Mouse (Mus musculus) hindbrain, embryonic 14.5 days (tissue): ENCODE data around the gene Ankrd28. TPM values are rescaled to one million over a fixed set of nuclear protein-coding genes. Genes with fewer than 3 reads are reported as not detected.

Source experiments
- ATAC-seq: fragments of 200-750 bp; cut with Nextera tagmentation; 2 replicates; pipeline ENCODE4 v1.8.0; 2017; ENCODE audit warnings: moderate number of reproducible peaks, mild to moderate bottlenecking, moderate TSS enrichment, moderate library complexity; ENCODE audit not compliant: low FRiP score
- DNase-seq: peaks from one replicate; pipeline ENCODE4 v3.0.0-alpha.2; 2015; ENCODE audit warnings: low spot score
- H3K27ac ChIP-seq: fragments of 300-500 bp; sonication (generic); 2 replicates; pipeline ENCODE4 v1.5.1; 2014; ENCODE audit warnings: mild to moderate bottlenecking, moderate library complexity
- H3K27me3 ChIP-seq: fragments of 300-500 bp; sonication (generic); 2 replicates; pipeline ENCODE4 v1.6.1; 2014; ENCODE audit warnings: mild to moderate bottlenecking, low read length, mixed read lengths; ENCODE audit not compliant: control insufficient read depth, insufficient read depth
- H3K36me3 ChIP-seq: fragments of 300-500 bp; sonication (generic); replicated peaks from 2 replicates; pipeline ENCODE4 v1.6.1; 2014; ENCODE audit not compliant: control insufficient read depth, insufficient read depth
- H3K4me1 ChIP-seq: fragments of 300-500 bp; sonication (generic); replicated peaks from 2 replicates; pipeline ENCODE4 v1.6.1; 2014; ENCODE audit warnings: antibody characterized with exemption, low read length, mixed read lengths; ENCODE audit not compliant: control insufficient read depth, insufficient read depth
- H3K4me2 ChIP-seq: fragments of 300-500 bp; sonication (generic); replicated peaks from 2 replicates; pipeline ENCODE4 v1.6.1; 2014; ENCODE audit warnings: mild to moderate bottlenecking, moderate library complexity
- H3K4me3 ChIP-seq: fragments of 300-500 bp; sonication (generic); replicated peaks from 2 replicates; pipeline ENCODE4 v1.5.1; 2014; ENCODE audit warnings: mild to moderate bottlenecking, low read length
- H3K9ac ChIP-seq: fragments of 300-500 bp; sonication (generic); 2 replicates; pipeline ENCODE4 v1.6.1; 2014
- H3K9me3 ChIP-seq: fragments of 300-500 bp; sonication (generic); 2 replicates; pipeline ENCODE4 v1.6.1; 2016; ENCODE audit warnings: low read length; ENCODE audit not compliant: control insufficient read depth
- WGBS: fragments of 180-500 bp; shearing (Covaris S2); extraction: QIAGEN DNeasy Blood & Tissue Kit; methylation state at CpG from one replicate; pipeline ENCODE4 v1.1.7; 2014; 5-methylcytosine and 5-hydroxymethylcytosine counted together
- polyA plus RNA-seq: library from polyadenylated mRNA; unstranded; fragments of >200 nt; fragmentation: Nextera tagmentation; extraction: Ambion mirVana; gene quantifications from 2 replicates; pipeline ENCODE4 v1.2.1, GENCODE M21; 2014

Ankrd28 gene
- polyA plus RNA-seq, 1 experiment from 2014 or later = 15.3 TPM

DNA sequence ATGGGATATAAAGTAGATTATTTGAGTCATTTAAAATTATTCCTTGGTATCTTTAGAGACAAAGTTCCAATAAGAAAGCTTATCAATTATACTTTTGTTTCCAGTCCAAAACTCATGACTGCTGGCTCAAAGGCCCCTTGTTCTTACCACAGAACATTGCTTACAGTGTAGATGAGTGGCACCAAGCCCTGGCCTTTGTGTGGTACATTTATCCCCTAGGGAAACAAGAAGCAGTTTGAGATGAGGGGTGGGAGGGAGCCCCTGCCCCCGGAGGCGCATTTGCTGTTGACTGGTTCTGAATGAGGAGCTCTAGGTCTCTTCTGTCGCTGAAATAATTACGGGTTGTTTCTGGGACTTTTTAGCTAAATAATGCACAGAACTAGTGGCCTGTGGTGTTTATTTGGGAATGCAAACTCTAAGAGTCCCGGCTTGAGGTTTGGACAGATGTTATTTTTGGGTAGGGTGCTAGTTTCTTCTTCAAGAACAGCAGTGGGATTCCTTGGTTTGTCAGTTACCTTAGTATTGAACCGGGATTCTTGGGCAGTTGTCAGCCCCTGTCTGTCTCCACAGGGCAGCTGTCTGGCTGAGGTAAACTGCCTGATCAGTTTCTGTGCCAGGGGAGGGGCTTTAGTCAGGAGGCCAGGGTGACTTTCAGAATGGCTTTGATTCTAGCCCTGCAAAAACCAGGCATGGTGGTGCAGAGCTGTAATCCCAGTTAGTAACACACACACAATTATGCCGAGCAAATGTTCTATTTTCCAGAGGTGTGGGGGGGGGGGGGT is 169.9 kb downstream of the Ankrd28 start:
- peaks cover 52% of the 10 kb centered on the region for H3K4me1 ChIP-seq
- DNase-seq = no peak
- 37% methylated on average over 7 of the region's 7 CpGs for WGBS
- H3K9ac ChIP-seq = peak overlapping the region; percentile 59; the same call in 1 of the 2 replicates
- H3K4me3 ChIP-seq = no peak overlapping the region
- no peak for ATAC-seq
- no peaks in the 10 kb centered on the region for H3K27me3 ChIP-seq
- H3K27ac ChIP-seq = peak overlapping the region; percentile 96
- H3K9me3 ChIP-seq = no peaks in the 10 kb centered on the region
- peak overlapping the region; percentile 64 for H3K4me2 ChIP-seq
- H3K36me3 ChIP-seq = no peaks in the 10 kb centered on the region

DNA sequence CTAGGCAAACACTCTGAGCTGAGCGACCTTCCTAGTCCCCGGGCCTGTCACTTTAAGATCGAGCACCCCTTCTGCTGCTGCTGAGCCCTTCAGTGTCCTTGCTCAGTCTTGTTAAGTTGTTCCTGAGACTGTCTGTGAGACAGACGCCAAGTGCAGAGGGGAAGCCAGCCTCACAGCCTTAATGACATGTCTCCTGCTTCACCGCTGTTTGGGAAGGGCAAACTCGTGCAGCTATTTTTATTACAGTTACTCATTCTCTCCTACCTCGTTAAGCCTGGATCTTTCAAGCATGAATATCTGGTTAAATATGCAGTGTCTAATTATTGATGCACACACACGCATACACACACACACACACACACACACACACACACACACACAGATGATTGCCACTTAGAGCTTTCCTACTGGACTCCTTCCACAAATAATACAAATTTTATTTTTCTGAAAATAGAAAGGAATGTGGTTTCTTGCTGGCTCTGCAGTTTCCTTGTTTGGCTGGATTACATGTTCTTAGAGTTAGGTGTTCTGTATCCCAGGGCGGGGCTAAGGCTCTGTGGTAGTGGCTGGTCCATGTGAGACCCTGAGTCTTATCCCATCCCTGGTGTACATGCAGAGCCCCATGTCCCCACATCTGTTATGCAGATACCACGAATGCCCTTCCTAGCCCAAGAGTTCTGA is 170.8 kb downstream of the Ankrd28 start:
- no peaks in the 10 kb centered on the region for H3K36me3 ChIP-seq
- no peak overlapping the region for H3K4me3 ChIP-seq
- WGBS = 53% methylated on average over 10 of the region's 10 CpGs
- no peak overlapping the region for H3K9ac ChIP-seq
- DNase-seq = no peak
- no peaks in the 10 kb centered on the region for H3K27me3 ChIP-seq
- H3K4me1 ChIP-seq = peaks cover 47% of the 10 kb centered on the region
- H3K27ac ChIP-seq = peak overlapping the region; percentile 96
- no peak overlapping the region for H3K4me2 ChIP-seq
- H3K9me3 ChIP-seq = no peaks in the 10 kb centered on the region
- no peak for ATAC-seq

GRCm38 (mm10) chr14:31658126-31658680 is 172.2 kb downstream of the Ankrd28 start:
- Histone ChIP-seq H3K9me3 (no peaks in the 10 kb centered on the region), H3K9ac (no peak overlapping the region), H3K4me2 (no peak overlapping the region), H3K36me3 (no peaks in the 10 kb centered on the region), H3K27me3 (no peaks in the 10 kb centered on the region), H3K27ac (no peak overlapping the region), H3K4me1 (peaks cover 34% of the 10 kb centered on the region), H3K4me3 (no peak overlapping the region)
- DNase-seq = no peak
- no peak for ATAC-seq
- 88% methylated on average over 8 of the region's 8 CpGs for WGBS

DNA sequence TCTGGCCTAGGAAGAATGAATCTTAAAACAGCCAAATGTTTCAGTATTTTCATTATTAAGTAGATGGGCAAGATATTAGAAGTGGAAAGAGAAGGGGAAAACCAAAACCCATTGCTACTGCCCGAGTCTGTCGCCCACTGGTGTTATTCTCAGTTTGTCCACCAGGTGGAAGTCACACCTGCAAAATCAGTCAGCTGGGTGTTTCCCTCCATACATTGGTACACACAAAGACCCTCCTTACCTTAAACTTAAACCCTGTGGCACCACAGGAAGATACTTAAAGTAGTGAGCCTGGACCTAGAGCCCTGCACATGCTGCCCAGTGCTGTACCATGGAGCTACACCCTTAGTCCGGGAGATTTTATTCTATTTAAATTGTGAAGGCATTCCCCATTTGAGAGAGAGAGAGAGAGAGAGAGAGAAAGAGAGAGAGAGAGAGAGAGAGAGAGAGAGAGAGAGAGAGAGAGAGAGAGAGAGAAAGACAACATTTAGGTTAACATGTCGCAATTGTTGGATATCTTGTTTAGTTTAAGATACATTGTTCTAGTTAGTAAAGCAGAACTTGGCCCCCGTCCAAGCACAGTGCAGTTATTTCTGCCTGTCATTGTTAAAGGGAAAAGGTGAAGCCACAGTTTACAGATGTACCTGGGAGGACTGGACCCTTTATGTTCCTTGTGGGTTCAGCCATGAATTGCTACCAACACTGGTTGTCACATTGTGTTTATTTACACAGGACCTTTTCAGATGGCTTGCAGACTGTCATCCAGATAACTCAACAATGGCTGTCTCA is 173.4 kb downstream of the Ankrd28 start:
- Histone ChIP-seq H3K9ac (no peak overlapping the region), H3K4me3 (no peak overlapping the region), H3K27me3 (no peaks in the 10 kb centered on the region), H3K9me3 (no peaks in the 10 kb centered on the region), H3K4me2 (no peak overlapping the region), H3K27ac (no peak overlapping the region), H3K36me3 (no peaks in the 10 kb centered on the region), H3K4me1 (peaks cover 23% of the 10 kb centered on the region)
- 40% methylated on average over 5 of the region's 5 CpGs for WGBS
- no peak for ATAC-seq
- peak; percentile 86 for DNase-seq

GRCm38 (mm10) chr14:31656386-31656785 is 174.1 kb downstream of the Ankrd28 start:
- H3K27me3 ChIP-seq = no peaks in the 10 kb centered on the region
- no peak overlapping the region for H3K9ac ChIP-seq
- no peaks in the 10 kb centered on the region for H3K36me3 ChIP-seq
- H3K4me1 ChIP-seq = peaks cover 21% of the 10 kb centered on the region
- H3K4me3 ChIP-seq = no peak overlapping the region
- H3K27ac ChIP-seq = no peak overlapping the region
- H3K9me3 ChIP-seq = no peaks in the 10 kb centered on the region
- DNase-seq = no peak
- WGBS = 83% methylated on average over 7 of the region's 7 CpGs
- no peak overlapping the region for H3K4me2 ChIP-seq
- ATAC-seq = no peak

DNA sequence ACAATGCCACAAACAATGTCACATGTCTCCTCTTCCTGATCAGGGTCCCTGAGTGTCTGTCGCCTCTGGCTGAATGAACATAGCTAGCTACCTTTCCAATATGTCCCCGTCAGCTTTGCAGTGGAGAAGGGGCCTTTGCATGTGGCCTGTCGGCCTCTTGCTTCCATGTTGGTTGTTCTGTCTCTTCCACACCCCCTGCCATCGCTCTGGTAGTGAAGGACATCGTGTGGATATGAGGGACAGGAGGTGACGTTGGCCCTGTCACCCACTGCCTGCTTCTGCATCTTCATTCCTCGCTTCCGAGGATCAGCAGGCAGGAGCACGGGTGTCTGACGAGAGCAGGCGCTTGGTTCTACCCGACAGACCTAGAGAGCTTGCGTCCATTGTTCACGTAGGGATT is 175.0 kb downstream of the Ankrd28 start:
- H3K4me1 ChIP-seq = peaks cover 11% of the 10 kb centered on the region
- no peak overlapping the region for H3K4me2 ChIP-seq
- DNase-seq (no peak), ATAC-seq (no peak)
- WGBS = 77% methylated on average over 14 of the region's 14 CpGs
- H3K4me3 ChIP-seq = no peak overlapping the region
- H3K27ac ChIP-seq = no peak overlapping the region
- no peak overlapping the region for H3K9ac ChIP-seq
- no peaks in the 10 kb centered on the region for H3K27me3 ChIP-seq
- H3K9me3 ChIP-seq = no peaks in the 10 kb centered on the region
- H3K36me3 ChIP-seq = no peaks in the 10 kb centered on the region

GRCm38 (mm10) chr14:31654816-31655215 is 175.6 kb downstream of the Ankrd28 start:
- Histone ChIP-seq H3K4me2 (no peak overlapping the region), H3K4me1 (peaks cover 6% of the 10 kb centered on the region), H3K9ac (no peak overlapping the region), H3K27me3 (no peaks in the 10 kb centered on the region), H3K4me3 (no peak overlapping the region), H3K27ac (no peak overlapping the region), H3K36me3 (no peaks in the 10 kb centered on the region), H3K9me3 (no peaks in the 10 kb centered on the region)
- DNase-seq = no peak
- WGBS = 82% methylated on average over 5 of the region's 5 CpGs
- no peak for ATAC-seq

DNA sequence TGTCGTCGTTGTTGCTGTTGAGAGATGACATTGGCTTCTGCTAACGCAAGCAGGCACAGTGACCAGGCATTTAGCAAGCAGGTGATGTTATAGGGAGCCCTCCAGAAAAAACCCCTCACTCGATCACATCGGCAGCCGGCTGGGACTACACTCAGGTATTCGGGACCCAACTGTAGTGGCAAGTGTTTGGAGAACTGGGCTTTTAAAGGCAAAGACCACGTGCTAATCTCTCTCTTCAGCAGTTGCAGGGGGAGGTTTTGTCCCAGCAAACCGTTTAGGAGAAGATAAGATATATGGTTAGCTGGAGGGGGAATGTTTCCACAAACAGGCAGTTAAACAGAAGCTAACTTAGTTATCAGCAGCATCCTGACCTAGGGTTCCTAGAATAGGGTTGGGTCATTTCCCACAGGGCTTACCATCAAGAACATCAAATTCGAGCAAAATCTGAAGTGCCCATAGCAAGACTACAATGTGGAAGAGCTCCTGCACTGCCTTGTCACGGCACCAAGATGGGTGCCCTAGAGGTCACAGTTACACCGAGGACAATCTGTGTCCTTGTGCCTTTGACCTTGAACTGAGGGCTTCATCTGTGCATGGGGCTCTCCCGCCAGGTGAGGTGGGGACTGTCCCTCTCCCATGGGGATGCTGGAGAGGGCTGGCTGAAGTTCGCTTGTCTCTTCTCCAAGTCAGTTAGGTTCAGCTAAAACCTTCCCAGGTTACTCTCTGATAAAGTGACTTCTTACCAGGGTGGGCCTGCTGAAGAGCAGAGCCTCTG is 177.2 kb downstream of the Ankrd28 start:
- Histone ChIP-seq H3K36me3 (no peaks in the 10 kb centered on the region), H3K27me3 (no peaks in the 10 kb centered on the region), H3K9me3 (no peaks in the 10 kb centered on the region), H3K27ac (no peak overlapping the region), H3K4me1 (no peaks in the 10 kb centered on the region), H3K4me3 (no peak overlapping the region), H3K9ac (no peak overlapping the region), H3K4me2 (no peak overlapping the region)
- ATAC-seq (no peak), DNase-seq (no peak)
- 89% methylated on average over 14 of the region's 14 CpGs for WGBS
